Mouse (Mus musculus) brain, embryonic 14.5 days (tissue): ENCODE measurements around the gene Ednrb. TPM values are rescaled to one million over a fixed set of nuclear protein-coding genes. Genes with fewer than 3 reads are reported as not detected.

Experiments used
- DNase-seq: peaks from one replicate; pipeline ENCODE4 v3.0.0-alpha.2; 2011; ENCODE audit warnings: low read depth
- CTCF ChIP-seq: fragments of 200-500 bp; IDR thresholded peaks from 2 replicates; pipeline ENCODE4 v1.5.1; 2012; ENCODE audit warnings: inconsistent platforms, mild to moderate bottlenecking, moderate library complexity, borderline replicate concordance; ENCODE audit not compliant: insufficient read depth, insufficient read length; ENCODE audit errors: extremely low read depth
- POLR2A ChIP-seq: fragments of 200-500 bp; IDR thresholded peaks from 2 replicates; pipeline ENCODE4 v1.6.1; 2012; ENCODE audit warnings: mild to moderate bottlenecking, inconsistent platforms, borderline replicate concordance; ENCODE audit not compliant: poor library complexity, insufficient read depth, insufficient read length, severe bottlenecking; ENCODE audit errors: extremely low read depth
- polyA plus RNA-seq: library from polyadenylated mRNA; depleted of rRNA; stranded (reverse); fragments of >200 nt; gene quantifications from 2 replicates; pipeline ENCODE4 v1.2.3, GENCODE M21; 2012; rRNA removed

The Ednrb gene
- polyA plus RNA-seq, 1 experiment: 50.2 TPM

GRCm38 (mm10) chr14:103779276-103779675 lies 64.9 kb downstream of the Ednrb start:
- TF ChIP-seq CTCF: no peak
- no peak for TF ChIP-seq POLR2A
- DNase-seq: peak; percentile 51

GRCm38 (mm10) chr14:103778533-103779151 lies 65.6 kb downstream of the Ednrb start:
- peak; percentile 87 for DNase-seq
- no peak for TF ChIP-seq CTCF
- TF ChIP-seq POLR2A: no peak

- DNase-seq: peak; percentile 92
- TF ChIP-seq POLR2A (0 out of 2 replicates have a peak, but pooled peaks have one; percentile 4), CTCF (no peak)
Observed at GRCm38 (mm10) chr14:103778009-103778431, 66.2 kb downstream of the Ednrb start.

- DNase-seq: peak; percentile 60
- TF ChIP-seq POLR2A (no peak), CTCF (no peak)
Observed at GRCm38 (mm10) chr14:103777386-103777785, 66.8 kb downstream of the Ednrb start.

GRCm38 (mm10) chr14:103769319-103770245 lies 74.6 kb downstream of the Ednrb start:
- DNase-seq: no peak
- TF ChIP-seq POLR2A (no peak), CTCF (no peak)

- peak; percentile 44 for DNase-seq
Observed at GRCm38 (mm10) chr14:103767488-103767887, 76.7 kb downstream of the Ednrb start.

More at GRCm38 (mm10) chr14:103767488-103767887, 76.7 kb downstream of the Ednrb start:
- TF ChIP-seq CTCF: no peak
- TF ChIP-seq POLR2A: no peak

Other genes starting within 250 kb of the Ednrb start
- gene Slain1, start 194.2 kb downstream of the Ednrb start, polyA plus RNA-seq: 73.9 and 93.0 TPM in 2 replicates